Mouse (Mus musculus) bone marrow macrophage, adult 2 months (primary cell): ENCODE results near the gene Ttc7.

Experiments
- CTCF ChIP-seq: IDR thresholded peaks from 2 replicates; pipeline ENCODE4 v1.5.1; 2012; ENCODE audit warnings: low read depth, mild to moderate bottlenecking, low read length, moderate library complexity
- POLR2A ChIP-seq: IDR thresholded peaks from 2 replicates; pipeline ENCODE4 v1.6.1; 2012; ENCODE audit warnings: mild to moderate bottlenecking, low read depth, low read length, borderline replicate concordance

DNA sequence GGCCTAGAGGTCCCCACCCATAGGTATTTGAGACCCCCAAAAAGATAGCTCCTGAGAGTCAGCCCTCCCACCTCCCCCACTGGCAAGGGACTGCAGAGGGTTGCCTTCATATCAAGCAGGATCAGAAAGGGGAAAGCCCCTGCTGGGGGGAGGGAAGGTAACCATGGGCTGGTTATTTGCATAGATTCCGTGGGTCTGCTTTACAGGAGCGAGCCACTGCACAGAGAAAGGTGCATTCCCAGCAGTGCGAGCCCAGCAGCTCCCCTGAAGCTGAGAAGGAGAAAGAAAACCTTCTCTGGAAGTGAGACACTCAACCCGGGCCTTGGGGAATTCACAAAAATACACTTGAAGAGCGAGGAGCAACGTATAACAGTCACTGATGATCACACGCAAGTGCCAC lies 135.4 kb downstream of the Ttc7 start:
- no peak for TF ChIP-seq CTCF
- no peak for TF ChIP-seq POLR2A
